Mouse (Mus musculus) liver, embryonic 18 days (tissue): ENCODE data around the gene S100a10. TPM values are rescaled to one million over a fixed set of nuclear protein-coding genes. Genes with fewer than 3 reads are reported as not detected.

Source experiments
- polyA plus RNA-seq: library from polyadenylated mRNA; depleted of rRNA; stranded (reverse); fragments of >200 nt; gene quantifications from 2 replicates; pipeline ENCODE4 v1.2.3, GENCODE M21; 2012; rRNA removed

Gene S100a10
- polyA plus RNA-seq, result 42.7 and 56.0 TPM in 2 replicates

DNA sequence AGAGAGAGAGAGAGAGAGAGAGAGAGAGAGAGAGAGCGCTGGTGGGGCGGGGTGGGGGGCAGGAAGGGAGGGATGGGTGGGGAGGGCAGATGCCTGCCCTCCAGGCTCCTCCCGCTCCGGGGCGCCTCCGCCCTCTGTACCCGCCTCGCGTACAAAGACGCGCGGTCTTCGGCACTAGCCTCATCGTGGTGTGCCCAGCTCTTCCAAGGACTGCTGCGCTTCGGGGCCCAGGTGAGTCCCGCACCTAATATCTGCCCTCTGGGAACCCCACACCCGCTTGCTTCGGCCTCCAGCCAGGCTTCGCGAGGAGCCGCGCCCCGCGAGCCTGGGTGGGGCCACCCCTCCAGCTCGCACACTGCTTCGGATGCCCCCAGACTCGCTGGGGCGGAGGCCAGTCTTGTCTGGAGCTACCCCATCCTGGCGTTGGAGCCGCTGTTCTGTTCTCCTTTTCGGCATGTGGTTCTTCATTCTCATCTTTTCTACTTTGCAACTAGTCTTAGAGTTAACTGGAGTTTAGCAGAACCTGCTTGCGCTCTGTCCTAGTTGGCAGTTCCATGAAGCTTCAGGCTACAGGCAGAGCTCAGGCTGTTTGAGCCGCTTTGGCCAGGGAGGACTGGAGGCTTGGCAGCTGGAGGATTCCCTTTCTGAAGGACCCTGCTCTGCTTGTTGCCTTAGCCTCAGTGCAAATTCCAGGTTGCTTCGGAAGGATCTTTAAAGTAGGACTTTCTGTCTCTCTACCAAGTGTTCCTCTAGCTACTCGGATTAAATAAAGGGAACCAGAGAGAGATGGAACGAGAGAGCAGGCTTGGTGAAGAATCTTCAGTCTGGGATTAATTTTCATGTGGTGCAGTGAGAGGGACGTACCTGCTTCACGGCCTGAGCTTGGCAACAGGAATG, at the start of gene S100a10:
TSS of gene S100a10 (plus strand) at position 100 of the 897 bp plus-strand sequence.

DNA sequence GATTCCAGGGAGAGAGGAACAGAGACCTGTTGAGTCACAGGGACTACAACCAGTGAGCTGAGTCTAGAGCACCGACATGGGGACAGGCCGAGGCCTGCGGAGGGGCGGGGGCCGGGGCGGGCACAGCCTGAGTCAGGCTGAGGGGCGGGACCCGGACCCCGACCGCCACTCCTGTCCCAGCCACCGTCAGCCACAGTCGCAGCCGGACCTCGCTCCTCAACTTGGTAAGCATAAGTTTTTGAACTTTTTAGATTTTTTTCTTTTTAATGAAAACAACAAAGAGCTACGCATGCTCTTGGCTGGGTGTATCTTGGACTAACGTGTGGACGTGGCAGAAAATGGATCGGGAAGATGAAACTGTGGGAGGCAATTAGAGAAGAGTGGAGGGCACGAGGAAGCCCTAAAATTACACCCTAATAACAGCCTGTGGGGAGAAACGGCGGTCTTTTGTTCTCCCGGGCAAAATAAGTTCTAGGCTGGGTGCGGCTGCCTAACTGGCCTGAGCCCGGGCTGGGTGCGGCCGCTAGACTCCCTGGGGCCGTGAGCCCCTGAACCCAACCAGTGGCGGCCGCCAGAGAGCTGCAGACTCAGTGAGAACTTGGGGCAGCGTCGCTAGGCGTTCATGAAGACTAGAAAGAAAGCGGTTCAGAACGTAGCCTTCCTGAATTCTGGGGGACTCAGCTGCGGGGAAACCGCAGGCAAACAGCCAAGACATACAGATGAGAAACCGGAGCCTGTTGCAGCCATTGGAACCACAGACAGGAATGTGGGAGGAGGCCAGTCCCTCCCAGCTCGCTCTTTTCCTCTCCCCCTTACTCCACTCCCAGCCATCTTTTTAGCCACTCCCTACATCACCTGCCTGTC, 34.3 kb upstream of the S100a10 start, which contains the start of gene S100a11:
TSS of gene S100a11 (plus strand) at position 159 of the 864 bp plus-strand sequence.

Other genes with a start within 250 kb of the S100a10 start
- not detected in 2 replicates for gene Hrnr, start 235.3 kb upstream of the S100a10 start, polyA plus RNA-seq
- 0.05 TPM in 2 replicates for gene Rptn, start 161.4 kb upstream of the S100a10 start, polyA plus RNA-seq
- gene Tchh, start 112.8 kb upstream of the S100a10 start, polyA plus RNA-seq, result 0.05 and 0.06 TPM in 2 replicates
- gene Tchhl1, start 86.3 kb upstream of the S100a10 start, polyA plus RNA-seq, result not detected in 2 replicates
- 129 and 140 TPM in 2 replicates for gene S100a11, start 34.6 kb upstream of the S100a10 start, polyA plus RNA-seq
- gene Tdpoz2, start 97.6 kb downstream of the S100a10 start, polyA plus RNA-seq, result not detected in 2 replicates
- gene Tdpoz1, start 121.2 kb downstream of the S100a10 start, polyA plus RNA-seq, result not detected in 2 replicates
- gene Gm37596, start 138.0 kb downstream of the S100a10 start, polyA plus RNA-seq, result not detected in 2 replicates
- gene Gm5773, start 217.9 kb downstream of the S100a10 start, polyA plus RNA-seq, result not detected in 2 replicates
- not detected in 2 replicates for gene Tdpoz4, start 241.3 kb downstream of the S100a10 start, polyA plus RNA-seq